Mouse (Mus musculus) testis, postnatal 10 days (tissue): ENCODE results near the gene Col26a1.

Experiments
- DNase-seq: peaks from one replicate; pipeline ENCODE4 v3.0.0; 2021; ENCODE audit warnings: low spot score

The Col26a1 gene

DNA sequence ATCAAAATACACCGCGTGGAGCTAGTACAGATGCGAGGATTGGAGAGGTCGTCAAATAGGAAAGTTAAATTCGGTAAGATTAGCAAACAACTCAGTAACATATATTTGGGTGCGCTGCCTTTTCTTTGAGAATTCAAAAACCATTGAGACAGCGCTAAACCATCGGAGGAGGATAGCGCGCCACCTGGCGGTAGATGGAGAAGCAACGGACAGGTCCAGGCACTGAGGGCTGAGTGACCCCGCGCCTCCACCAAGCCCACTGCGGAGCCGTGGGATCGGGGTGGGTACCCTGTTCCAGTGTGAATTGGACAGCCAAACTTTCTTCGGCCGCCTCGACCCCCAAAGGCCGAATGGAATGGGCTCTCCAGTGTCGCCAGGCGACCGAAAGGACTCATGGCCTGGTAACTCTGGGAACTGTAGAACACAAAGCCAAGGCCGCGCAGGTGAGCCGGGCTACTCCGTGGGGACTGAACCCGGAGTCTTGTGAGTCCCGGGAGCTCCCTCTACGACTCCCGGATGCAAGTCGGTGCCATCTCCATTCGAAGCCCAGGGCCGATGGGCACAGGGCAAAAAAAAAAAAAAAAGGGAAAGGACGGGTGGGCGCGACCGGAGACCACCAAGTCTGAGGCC lies 1.5 kb downstream of the Col26a1 start:
- peak; percentile 95 for DNase-seq

DNA sequence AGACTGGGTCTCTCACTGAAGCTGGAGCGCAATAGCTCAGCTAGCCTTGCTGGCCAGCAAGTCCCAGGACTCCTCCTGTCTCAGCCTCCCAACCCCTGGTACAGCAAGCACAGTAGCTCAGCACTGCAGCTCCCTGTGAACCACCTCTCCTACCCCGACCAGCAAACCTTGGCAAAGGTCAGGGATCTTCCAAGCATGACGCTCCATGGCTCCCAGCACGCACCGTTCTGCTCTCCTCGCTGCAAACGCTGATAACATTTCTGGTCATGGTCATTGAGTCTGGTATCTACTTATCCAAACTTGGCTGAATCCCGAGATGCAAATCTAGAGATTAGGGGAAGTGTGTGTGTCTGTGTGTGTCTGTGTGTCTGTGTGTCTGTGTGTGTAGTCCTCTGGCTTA lies 2.9 kb downstream of the Col26a1 start:
- DNase-seq = no peak

DNA sequence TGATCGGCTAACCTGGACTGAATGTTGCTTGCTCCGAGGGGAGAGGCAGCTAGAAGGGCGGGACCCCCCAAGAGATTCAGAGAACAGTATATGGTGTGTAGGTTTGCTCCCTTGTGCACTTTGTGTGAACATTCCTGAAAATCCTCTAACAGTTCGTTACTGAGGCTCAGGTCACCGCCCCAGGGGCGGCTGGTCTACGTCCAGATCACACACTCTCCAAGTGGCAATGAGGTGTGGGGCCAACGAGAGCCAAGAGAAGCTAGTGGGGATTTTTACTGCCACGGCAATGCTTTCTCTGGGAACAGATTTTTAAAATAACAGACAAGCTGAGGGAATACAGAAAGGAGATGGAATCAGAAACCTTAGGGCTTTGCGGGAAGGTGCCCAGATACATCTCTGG lies 8.7 kb downstream of the Col26a1 start:
- no peak for DNase-seq

DNA sequence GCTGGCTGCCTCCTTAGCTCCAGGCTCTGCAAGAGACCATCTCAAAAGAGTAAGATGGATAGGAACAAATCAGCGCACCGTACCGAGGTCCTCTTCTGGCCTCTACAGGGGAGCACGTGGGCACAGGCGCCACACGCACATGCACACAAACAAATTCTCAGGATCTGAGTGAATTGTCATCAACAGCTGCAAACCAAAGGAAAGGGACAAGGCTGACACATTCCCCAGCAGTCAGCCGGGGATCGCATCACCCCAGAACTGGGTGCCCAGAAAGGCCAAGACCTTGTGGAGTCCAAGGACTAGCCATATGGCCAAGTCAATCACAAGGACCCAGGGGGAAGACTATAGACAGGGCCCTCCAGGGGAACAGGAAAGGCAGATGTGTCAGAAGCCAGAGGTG lies 10.6 kb downstream of the Col26a1 start:
- no peak for DNase-seq

DNA sequence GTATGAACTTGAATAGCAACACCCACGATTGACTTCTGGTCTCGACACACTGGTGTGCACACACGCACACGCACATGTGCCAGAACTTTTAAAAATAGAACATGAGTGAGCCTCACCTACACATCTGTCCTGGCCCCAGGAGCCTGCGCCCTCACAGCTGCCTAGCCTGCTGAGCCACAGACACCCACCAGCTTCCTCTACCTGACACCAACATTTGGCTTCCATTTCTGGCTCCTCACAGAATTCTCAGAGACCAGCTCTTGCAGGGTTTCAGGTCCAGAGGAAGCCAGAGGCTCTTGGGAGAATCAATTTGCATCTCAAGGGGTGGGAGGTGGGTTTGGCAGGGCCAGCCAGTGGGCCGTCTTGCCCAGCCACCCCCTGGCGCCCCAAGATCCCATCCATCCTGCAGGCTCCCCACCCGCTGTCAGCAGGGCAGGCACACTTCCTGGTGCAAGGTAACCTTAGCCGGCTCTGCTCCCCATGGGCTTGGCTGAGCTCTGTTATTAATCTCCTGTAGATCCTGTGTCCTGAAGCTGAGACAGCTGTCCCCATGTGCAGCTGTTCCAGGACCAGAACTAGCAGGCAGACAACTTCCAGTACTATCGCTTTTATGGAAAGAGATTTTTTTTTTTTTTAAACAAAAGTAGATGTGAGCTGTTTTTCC lies 13.4 kb downstream of the Col26a1 start:
- no peak for DNase-seq

DNA sequence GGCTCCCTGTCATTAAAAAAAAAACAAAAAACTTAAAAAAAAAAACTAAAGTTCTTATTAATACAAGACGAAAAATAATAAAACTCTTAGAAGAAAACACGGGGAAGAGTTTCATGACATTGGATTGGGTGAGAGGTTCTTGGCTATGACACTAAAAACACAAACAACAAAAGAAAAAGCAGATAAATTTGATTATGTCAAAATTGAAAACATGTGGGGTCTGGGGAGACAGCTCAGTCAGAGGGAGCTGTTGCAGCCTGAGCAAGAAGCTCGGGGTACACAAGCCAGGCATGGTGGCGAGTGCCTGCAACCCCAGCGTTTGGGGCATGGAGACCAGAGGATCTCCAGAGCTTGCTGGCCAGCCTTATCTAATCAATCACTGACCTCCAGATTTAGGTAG lies 15.3 kb downstream of the Col26a1 start:
- no peak for DNase-seq

DNA sequence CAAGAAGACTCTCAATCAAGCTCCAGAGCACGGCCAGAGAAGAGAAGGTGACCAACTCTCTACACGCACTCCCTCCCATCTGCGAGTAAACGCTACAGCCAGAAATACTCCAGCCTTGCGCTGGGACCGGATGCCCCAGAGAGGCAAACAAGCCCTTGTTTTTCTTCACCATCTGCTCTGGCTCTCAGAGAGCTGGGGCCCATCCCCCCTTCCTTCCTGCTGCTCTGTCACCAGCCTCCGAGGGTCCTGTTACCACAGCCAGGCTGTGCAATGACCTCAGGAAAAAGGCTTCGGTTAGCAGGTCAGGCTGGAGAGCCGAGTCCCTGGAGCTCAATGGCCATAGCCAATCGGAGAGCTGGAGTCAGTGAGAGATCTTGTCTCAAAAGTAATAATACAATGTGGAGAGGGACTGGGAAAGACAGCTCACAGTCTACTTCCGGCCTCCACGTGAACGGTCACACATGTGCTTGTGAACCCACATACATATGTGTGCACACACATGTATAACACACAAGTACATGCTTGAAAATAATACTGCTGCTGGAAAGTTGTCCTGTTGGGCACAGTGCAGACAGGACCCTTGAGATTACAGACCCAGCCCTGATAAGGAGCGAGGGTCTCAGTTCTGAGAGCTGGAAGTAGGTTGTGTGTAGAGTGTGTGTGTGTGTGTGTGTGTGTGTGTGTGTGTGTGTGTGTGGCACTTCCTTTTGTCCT lies 18.9 kb downstream of the Col26a1 start:
- peak; percentile 58 for DNase-seq

DNA sequence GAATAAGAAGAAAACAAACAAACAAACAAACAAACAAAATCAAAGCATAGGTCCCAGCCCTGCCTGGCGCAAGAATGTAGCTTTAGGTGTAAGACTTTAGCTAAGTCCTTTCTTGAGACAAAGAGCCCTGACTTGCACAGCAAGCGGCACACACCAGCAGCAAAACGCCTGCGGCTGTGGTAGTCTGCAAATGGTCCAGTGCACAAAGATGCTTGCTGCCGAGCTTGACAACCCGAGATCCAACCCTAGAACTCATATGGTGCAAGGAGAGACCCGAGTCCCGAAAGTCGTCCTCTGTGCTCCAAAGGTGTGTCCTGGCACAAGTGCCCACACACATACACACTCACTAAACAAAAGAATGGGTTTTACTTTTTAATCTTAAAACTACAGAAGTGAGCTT lies 19.7 kb downstream of the Col26a1 start:
- DNase-seq = no peak

DNA sequence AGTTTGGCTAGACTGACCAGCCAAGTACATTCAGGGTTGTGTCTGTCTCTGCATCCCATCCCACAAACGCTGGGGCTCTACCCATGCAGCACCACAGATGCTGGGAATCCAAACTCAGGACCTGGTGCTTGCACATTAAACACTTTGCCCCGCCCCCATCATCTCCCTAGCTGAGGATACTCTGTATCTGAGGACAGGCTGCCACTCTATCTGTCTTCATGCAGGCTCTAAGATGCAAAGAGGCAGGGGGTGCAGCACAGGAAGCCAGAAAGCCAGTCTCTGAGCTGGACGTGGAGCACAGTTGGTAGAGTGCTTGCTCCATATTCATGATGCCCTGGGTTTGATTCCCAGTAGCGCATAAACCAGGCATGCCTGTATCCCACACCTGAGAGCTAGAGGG lies 20.2 kb downstream of the Col26a1 start:
- no peak for DNase-seq

DNA sequence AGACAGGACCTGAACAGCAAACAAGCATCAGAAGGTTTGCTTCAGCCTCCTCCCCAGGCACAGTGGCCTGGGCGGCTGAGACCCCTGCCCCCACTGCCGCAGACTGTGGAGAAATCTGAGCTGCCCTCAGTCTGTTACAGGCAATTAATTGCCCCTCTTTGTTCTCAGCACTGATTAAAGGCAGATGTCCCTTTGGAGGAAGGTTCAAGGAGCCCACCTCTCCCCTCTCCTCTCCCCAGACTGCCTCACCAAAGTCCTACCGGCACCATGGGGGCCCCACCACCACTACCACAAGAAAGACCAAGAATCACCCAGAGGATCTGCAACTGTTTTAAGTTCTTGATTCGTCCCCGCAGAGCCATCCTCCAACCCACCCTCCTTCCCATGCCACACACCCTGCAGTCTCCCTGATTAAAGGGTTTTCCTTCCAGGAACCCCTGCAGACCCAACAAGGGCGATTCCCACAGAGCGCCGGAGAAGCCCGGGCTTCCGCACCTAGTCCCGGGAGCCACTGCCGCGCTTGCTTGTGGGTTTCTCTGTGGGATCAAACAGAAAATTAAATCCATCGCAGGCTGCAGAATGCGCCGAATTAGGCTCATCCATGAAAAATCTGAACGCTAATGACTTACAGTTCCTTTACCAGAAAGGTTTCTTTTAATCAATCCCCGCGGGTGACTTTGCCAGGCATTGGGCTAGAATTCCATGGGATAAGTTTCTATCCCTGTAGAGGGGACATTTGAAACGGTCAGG lies 21.6 kb downstream of the Col26a1 start:
- DNase-seq = no peak

DNA sequence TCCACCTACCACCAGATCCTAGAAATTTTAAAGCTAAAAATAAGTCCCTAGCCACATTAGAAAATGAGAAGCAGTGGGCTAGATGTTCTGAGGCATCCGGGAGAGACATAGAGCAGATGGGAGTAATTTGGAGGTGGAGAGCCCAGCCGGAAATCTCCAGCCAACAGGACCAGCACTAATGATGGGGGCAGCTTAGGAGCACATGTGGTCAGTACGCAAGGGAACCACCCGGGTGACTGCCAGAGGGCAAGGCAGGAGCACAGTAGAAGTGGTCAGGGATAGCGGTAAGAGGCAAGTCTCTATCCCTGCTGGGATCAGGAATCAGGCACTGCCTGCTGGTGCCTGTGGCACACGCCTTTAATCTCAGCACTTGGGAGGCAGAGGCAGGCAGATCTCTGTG lies 32.3 kb downstream of the Col26a1 start:
- no peak for DNase-seq

DNA sequence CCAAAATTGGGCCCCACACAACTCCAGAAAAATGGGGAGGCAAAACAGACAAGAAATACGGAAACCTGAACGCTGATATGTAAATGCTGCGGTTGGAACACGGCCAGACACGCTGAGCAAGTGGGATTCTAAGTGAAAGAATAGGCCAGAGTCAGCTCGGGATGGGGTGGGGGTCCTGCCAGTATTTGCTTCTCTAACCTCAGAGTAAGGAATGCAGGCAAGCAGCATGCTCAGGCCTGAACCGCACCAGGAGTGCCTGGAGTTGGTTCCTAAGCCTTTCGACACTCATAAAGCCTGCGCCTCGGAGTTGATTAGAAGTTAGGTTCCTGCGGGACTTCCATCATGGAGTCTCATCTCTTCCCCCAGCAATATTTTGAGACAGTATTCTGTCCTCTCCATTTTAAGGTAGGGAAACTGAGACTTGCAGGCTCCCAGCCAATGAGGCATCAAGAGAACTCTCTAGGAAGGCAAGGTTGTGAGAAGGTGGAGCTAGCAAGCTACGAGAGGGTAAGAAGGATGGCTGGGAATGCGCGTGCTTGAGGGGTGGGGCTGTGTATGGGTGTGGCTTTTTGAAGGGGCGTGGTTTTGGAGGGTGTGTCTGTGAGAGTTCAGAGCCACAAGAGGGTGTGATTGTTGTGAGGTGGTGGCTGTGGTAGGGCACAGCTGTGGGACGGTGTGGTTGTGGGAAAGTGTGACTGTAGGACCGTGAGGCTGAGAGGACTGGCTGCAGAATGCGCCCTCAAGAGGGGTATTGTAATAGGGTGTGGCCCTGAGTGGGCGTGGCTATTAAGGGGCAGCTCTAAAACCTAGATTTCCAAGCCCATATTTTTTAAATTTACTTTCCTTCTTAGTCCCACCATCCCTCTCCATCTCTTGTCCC lies 36.4 kb downstream of the Col26a1 start:
- no peak for DNase-seq

DNA sequence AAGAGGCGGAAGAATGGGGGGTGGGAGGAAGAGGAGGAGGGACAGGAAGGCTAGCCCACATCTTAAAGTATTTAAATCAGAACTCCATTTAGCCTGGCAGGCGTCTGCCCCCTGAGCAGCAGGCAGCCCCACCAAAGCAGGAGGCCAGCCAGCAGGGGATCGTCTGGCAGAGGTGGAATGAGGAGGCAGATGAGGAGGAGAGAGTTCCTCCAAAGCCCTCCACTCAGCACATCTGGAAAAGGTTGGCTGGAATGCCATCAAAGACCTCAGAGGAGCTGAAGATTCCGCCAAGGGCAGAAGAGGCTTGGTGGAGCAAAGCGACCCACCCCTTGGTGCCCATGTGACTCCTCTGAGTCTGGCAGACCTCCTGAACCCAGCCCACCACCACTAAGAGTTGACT lies 39.1 kb downstream of the Col26a1 start:
- no peak for DNase-seq

DNA sequence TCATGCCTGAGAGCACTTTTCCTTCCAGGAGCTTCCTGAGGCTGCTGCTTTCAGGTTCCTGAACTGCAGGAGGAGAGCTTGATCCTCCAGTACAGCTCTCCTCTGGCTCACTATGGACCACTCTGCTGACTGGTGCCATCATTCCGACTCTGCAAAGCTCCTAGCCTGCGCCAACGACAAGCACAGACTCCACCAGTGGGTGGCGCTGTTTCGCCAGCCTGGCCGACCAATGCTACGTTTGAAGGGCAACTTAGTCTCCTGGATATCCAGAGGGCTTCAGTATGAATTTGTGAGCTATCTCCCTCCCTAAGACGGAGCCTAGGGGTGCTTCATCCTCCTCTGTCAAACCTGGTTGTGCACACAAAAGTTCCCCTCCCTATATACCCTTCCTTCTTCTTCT lies 43.0 kb downstream of the Col26a1 start:
- DNase-seq = peak; percentile 87

DNA sequence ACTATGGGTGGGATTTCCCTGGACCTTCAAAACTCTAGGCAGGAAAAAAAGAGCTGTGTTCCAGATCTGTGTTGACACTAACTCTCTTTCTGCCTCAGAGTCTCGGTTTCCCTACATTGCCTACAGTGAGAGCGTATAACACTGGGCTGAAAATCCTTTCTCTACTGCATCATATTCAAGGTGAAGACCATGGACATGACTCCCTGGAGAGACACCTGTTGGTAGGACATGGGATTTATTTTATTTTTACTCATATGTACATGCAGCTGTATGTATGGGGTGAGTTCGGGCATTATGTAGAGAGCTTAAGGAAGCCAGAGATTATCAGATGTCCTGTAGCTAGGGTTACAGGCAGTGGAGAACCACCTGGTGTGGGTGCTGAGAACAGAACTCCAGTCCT lies 50.0 kb downstream of the Col26a1 start:
- DNase-seq = no peak

DNA sequence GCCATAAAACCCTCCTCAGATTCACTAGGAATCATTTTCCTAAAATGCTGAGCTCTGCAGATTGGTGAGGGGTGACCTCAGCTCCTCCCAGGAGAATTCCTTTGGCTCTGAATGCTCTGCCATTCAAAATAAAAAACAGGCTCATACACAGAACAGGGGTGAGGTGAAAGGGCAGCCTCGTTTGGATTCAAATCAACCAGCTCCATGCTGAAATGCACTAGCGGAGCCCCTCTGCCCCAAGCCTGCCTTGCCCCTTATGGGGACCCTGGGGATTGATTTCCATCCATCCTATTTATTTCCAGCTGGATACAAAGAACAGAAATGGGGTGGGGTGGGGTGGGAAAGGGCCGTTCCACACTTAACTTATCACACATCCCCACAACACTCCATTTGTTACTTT lies 52.9 kb downstream of the Col26a1 start:
- no peak for DNase-seq

DNA sequence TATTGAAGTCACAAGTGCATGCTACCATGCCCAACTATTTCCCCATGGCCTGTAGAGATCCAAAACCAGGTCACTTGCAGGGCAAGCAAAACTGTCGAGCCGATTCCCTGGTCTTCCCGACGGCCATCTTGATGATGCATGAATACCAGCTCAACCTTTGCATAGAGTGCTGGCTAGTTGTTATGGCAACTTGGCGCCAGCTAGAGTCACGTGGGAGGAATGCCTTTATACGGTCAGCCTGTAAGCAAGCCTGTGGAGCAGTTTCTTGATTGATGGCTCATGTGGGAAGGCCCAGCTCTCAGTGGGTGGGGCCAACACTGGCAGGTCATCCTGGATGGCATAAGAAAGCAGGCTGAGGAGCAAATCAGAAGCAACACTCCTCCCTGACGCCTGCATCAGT lies 61.0 kb downstream of the Col26a1 start:
- no peak for DNase-seq

DNA sequence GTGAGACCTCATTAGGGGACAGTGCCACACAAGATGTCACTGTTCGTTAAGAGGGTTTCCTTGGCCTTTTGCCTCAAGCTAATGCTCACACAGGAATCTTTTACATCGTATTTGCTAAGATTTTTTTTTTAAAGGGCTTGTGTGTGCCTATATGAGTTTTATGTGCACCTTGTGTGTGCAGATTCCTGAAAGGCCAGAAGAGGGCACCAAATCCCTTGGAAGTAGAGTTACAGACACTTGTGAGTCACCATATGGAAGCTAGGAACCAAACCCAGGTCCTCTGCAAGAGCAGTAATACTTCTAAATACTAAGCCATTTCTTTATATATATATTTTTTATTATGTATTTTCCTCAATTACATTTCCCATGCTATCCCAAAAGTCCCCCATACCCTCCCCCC lies 62.1 kb downstream of the Col26a1 start:
- no peak for DNase-seq

DNA sequence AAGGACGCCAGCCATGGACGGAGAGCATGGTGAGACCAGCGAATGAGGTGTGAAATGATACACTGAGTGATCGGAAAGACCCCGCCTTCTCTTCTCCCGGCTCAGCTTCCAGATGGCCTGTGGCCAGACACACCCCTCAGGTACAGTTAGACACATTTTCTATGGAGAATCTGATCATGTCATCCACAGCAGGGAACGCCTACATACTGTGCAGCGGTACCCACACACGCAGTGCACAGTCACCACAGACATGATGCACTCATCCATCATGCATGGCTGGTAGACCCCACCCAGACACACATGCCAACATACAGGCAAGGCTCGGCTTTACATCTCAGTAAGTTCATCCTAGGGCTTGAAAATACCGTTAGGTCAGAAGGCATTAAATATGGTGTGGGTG lies 63.3 kb downstream of the Col26a1 start:
- DNase-seq = no peak

DNA sequence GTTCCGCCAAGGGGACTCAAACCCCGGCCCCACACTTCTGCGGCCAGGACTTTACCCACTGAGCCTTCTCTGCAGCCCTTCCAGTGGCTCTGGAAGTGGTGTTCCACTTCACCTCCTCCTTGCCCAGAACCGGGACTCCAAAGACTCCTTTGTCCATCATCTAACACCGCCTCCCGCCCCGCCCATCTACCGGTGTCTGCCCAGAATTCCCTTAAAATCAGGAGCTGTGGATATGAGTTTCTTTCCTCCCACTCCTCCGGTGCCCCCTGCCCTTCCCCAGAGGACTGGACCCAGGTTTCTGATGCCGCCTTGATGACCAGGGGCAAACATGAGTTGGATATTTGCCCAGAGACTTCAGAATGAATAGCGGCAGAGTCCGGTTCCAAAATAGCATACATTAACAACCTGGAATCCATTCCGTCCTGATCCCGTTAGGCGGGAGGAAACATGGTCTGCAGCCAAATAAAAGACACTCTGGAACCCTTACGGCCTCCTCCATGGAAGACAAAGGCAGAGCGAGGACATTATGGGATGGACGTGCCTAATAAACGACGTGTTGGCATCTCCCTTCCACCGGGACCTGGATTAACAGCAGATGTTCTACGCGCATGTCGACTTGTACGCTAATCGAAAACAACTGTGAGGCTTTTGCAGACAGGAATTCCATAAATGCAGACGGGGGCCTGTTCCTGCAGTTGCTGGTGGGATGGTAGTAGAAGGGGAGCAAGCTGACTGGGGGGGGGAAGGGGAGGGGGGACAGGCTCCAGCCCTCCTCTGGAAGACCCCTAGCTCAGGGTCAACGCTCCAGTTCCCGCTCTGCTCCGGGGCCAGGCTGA lies 72.3 kb downstream of the Col26a1 start:
- peak; percentile 68 for DNase-seq
